Mouse (Mus musculus) adipose tissue, adult 10 weeks (tissue): ENCODE data around the gene Adcy5. TPM values are rescaled to one million over a fixed set of nuclear protein-coding genes. Genes with fewer than 3 reads are reported as not detected.

Experiments used
- polyA plus RNA-seq: library from polyadenylated mRNA; stranded (reverse); fragments of 350-450 nt; fragmentation: Illumina TruSeq; extraction: RNeasy Lipid Tissue Mini Kit (QIAGEN cat#74804); gene quantifications from one replicate; pipeline ENCODE4 v1.2.3, GENCODE M21; 2014; ENCODE audit warnings: low read depth, low replicate concordance

Adcy5 gene
- 27.3 TPM for polyA plus RNA-seq

DNA sequence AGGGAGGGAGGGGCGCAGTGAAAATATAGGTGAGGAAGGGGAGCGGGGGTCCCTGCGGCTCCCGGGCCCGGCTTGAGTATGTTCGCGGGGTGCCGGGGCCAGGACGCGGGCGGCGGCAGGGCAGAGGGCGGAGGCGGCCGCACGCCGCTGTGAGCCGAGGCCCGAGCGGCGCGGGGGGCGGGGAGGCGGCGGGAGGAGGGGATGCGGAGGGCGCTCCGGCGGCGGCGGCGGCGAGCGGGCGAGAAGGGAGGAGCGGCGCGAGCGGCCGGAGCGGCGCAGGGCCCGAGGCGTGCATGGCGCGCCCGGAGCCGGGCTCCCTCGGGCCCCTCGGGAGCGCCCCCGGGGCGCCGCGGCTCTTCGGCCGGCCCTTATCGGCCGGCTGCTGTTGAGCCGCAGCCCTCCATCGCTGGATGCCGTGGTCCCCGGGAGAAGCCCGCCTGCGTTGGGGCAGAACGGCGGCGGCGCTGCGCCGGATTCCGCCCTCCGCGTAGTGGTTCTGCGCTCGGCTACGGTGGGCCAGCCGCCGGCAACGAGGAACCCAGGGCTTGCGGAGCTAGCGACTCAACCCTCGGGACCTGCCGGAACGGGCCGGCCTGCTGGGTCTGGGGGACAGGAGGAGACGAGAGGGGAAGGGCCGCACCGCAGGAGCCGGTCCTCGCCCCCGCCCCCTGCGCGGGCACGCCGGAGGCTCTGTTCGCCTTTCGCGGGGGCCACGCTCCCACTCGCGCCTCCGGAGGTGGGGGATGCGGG, at the start of gene Adcy5:
TSS of gene Adcy5 (plus strand) at position 237 of the 750 bp plus-strand sequence.

Other genes starting within 250 kb of the Adcy5 start
- 169 TPM for gene Hacd2, start 132.4 kb upstream of the Adcy5 start, polyA plus RNA-seq
- 21.8 TPM for gene Sec22a, start 209.0 kb downstream of the Adcy5 start, polyA plus RNA-seq